ENCODE assay signal across 25 mouse cellular contexts in genomic region chr11:46219380-46219779, GRCm38 (mm10). TPM values are rescaled to one million over a fixed set of nuclear protein-coding genes. Genes with fewer than 3 reads are reported as not detected.
DNase-seq lines count a peak whose midpoint lies in the region; ATAC-seq and TF ChIP-seq lines count a peak whose summit lies in the region.
"Had no signal": no experiment of that assay in that cellular context is flagged by ENCODE, and none has a peak within 500 bp of the region (broad histone marks: within the 10 kb centered on the region; RNA-seq: fewer than 3 reads in every experiment).

No protein-coding gene starts in this region.

- H3K4me3 ChIP-seq in layer of hippocampus, adult 2 months, result no peak overlapping the region
- no peak overlapping the region for H3K4me3 ChIP-seq in forebrain, embryonic 16.5 days (replicated peaks; ENCODE audit: low read length)
- no peak overlapping the region for H3K4me3 ChIP-seq in midbrain, embryonic 10.5 days
- no peak overlapping the region for H3K4me3 ChIP-seq in neural tube, embryonic 14.5 days (ENCODE audit: low read depth, low read length)
- H3K4me3 ChIP-seq: erythroblast, embryonic 14.5 days; gastrocnemius, adult 2 months; limb, embryonic 13.5 days had no signal

- DNase-seq in layer of hippocampus, adult 2 months (ENCODE audit: low spot score in 2 of 2), result no peak
- DNase-seq in layer of hippocampus, adult 9-10 months (ENCODE audit: low spot score), result no peak
- DNase-seq in midbrain, embryonic 10.5 days (ENCODE audit: low spot score), result no peak
- DNase-seq in adrenal gland, postnatal 10 days, result no peak
- no peak for DNase-seq in left cerebral cortex, postnatal 4 days
- no peak for DNase-seq in lung, postnatal 4 days
- DNase-seq: adrenal gland, adult 2 months; B cell, adult 2 months; gastrocnemius, adult 2 months; kidney, adult 11 months; kidney, postnatal 36 days; layer of hippocampus, postnatal 36 days; retina, postnatal 1 day; thymus, postnatal 25 days had no signal

- WGBS in forebrain, embryonic 16.5 days, result 88% methylated on average over 9 of the region's 9 CpGs
- WGBS in midbrain, embryonic 10.5 days, result 83% methylated on average over 9 of the region's 9 CpGs
- WGBS in neural tube, embryonic 14.5 days, result 78% methylated on average over 9 of the region's 9 CpGs

- H3K27ac ChIP-seq in layer of hippocampus, adult 2 months, result peak overlapping the region; percentile 61; the same call in 1 of the 2 replicates
- H3K27ac ChIP-seq in forebrain, embryonic 16.5 days (ENCODE audit: low read length), result peak overlapping the region; percentile 16
- H3K27ac ChIP-seq in midbrain, embryonic 10.5 days (replicated peaks), result peak overlapping the region; percentile 68; the same call in 1 of the 2 replicates
- H3K27ac ChIP-seq in neural tube, embryonic 14.5 days (ENCODE audit: low read depth, low read length), result peak overlapping the region; percentile 83
- H3K27ac ChIP-seq: gastrocnemius, adult 2 months; limb, embryonic 13.5 days; macrophage; stomach, postnatal 0 days had no signal

- intact Hi-C loops in left cerebral cortex, postnatal 4 days (cut with DNase I), result loop anchor here (5.0 to 10.0 kb wide), 3 partner anchors 87 to 277 kb away; partner anchors contain the start of gene Lsm11

- H3K9me3 ChIP-seq in forebrain, embryonic 16.5 days (ENCODE audit: control insufficient read depth, low read length), result no peaks in the 10 kb centered on the region; the same call in 1 of the 2 replicates
- H3K9me3 ChIP-seq in midbrain, embryonic 10.5 days (replicated peaks), result no peaks in the 10 kb centered on the region
- no peaks in the 10 kb centered on the region for H3K9me3 ChIP-seq in neural tube, embryonic 14.5 days (ENCODE audit: control insufficient read depth, low read length)
- H3K9me3 ChIP-seq: limb, embryonic 13.5 days had no signal

- no peaks in the 10 kb centered on the region for H3K27me3 ChIP-seq in forebrain, embryonic 16.5 days (replicated peaks; ENCODE audit: control insufficient read depth, insufficient read depth, low read length)
- no peaks in the 10 kb centered on the region for H3K27me3 ChIP-seq in midbrain, embryonic 10.5 days (ENCODE audit: low read depth, poor library complexity, severe bottlenecking)
- no peaks in the 10 kb centered on the region for H3K27me3 ChIP-seq in neural tube, embryonic 14.5 days (ENCODE audit: control insufficient read depth, insufficient read depth, low read length)
- H3K27me3 ChIP-seq: limb, embryonic 13.5 days had no signal

- no peak for ATAC-seq in forebrain, embryonic 16.5 days
- no peak for ATAC-seq in neural tube, embryonic 14.5 days (ENCODE audit: low read depth)

- 0 out of 2 replicates have a peak, but pooled peaks cover 3% of the 10 kb centered on the region for H3K4me1 ChIP-seq in forebrain, embryonic 16.5 days (replicated peaks; ENCODE audit: control insufficient read depth, insufficient read depth, low read length)
- peaks cover 40% of the 10 kb centered on the region for H3K4me1 ChIP-seq in midbrain, embryonic 10.5 days
- peaks cover 17% of the 10 kb centered on the region for H3K4me1 ChIP-seq in neural tube, embryonic 14.5 days (ENCODE audit: control insufficient read depth, insufficient read depth, low read length)

- H3K36me3 ChIP-seq in forebrain, embryonic 16.5 days (ENCODE audit: control insufficient read depth, insufficient read depth), result peaks cover 23% of the 10 kb centered on the region
- peaks cover 16% of the 10 kb centered on the region for H3K36me3 ChIP-seq in midbrain, embryonic 10.5 days
- peaks cover 20% of the 10 kb centered on the region; the same call in 1 of the 2 replicates for H3K36me3 ChIP-seq in neural tube, embryonic 14.5 days (ENCODE audit: control insufficient read depth, insufficient read depth, low read length)

- H3K9ac ChIP-seq in forebrain, embryonic 16.5 days (replicated peaks; ENCODE audit: low read depth, low read length), result no peak overlapping the region
- no peak overlapping the region for H3K9ac ChIP-seq in neural tube, embryonic 14.5 days (replicated peaks; ENCODE audit: low read depth, low read length)
- H3K9ac ChIP-seq: limb, embryonic 13.5 days had no signal

- no peak for TF ChIP-seq CTCF in layer of hippocampus, adult 2 months (conservative IDR thresholded peaks at IDR 0.05)

- H3K4me2 ChIP-seq in forebrain, embryonic 16.5 days (ENCODE audit: low read length), result no peak overlapping the region
- H3K4me2 ChIP-seq in neural tube, embryonic 14.5 days (ENCODE audit: low read depth, low read length), result no peak overlapping the region
- H3K4me2 ChIP-seq: limb, embryonic 13.5 days had no signal

RNA-seq across cellular contexts. Expression of gene Fndc9, which starts 16.0 kb away (rescaled TPM):
- total RNA-seq in layer of hippocampus, adult 2 months (2021), result 1 to 10 TPM in 1 of 2 experiments, under 1 TPM in 1; 0.72 to 1.0 TPM
- polyA plus RNA-seq in forebrain, embryonic 16.5 days (2015; fragmentation: Nextera tagmentation; extraction: Ambion mirVana), result 3.2 and 5.3 TPM in 2 replicates
- 0.51 and 0.75 TPM in 2 replicates for polyA plus RNA-seq in midbrain, embryonic 10.5 days (2016; fragmentation: Nextera tagmentation; extraction: Ambion mirVana)
- polyA plus RNA-seq in neural tube, embryonic 14.5 days (2014; fragmentation: Nextera tagmentation; extraction: Ambion mirVana), result 1.1 and 1.9 TPM in 2 replicates
- not detected for total RNA-seq in adrenal gland, postnatal 10 days (2021)
- total RNA-seq in left cerebral cortex, postnatal 4 days (2021), result 1 to 10 TPM; 5.6 to 9.8 TPM
- total RNA-seq: adrenal gland, adult 2 months; gastrocnemius, adult 2 months; heart, adult 8-10 months; heart, postnatal 25 days had no signal
- polyA plus RNA-seq: adrenal gland, adult 2 months; erythroblast, embryonic 14.5 days; liver, embryonic 16.5 days; macrophage; spleen, adult 2 months had no signal

RNA-seq across cellular contexts. Expression of gene Nipal4, which starts 53.1 kb away (rescaled TPM):
- 1 to 10 TPM; 1.3 to 1.7 TPM for total RNA-seq in layer of hippocampus, adult 2 months (2021)
- polyA plus RNA-seq in forebrain, embryonic 16.5 days (2015; fragmentation: Nextera tagmentation; extraction: Ambion mirVana), result 0.11 and 0.29 TPM in 2 replicates
- 1.00 and 1.3 TPM in 2 replicates for polyA plus RNA-seq in midbrain, embryonic 10.5 days (2016; fragmentation: Nextera tagmentation; extraction: Ambion mirVana)
- polyA plus RNA-seq in neural tube, embryonic 14.5 days (2014; fragmentation: Nextera tagmentation; extraction: Ambion mirVana), result 0.22 TPM in 1 of 2 replicates, not detected in the other
- total RNA-seq in adrenal gland, postnatal 10 days (2021), result under 1 TPM in 1 of 2 experiments, not detected in 1; 0.12 TPM
- under 1 TPM; 0.10 to 0.22 TPM for total RNA-seq in left cerebral cortex, postnatal 4 days (2021)
- total RNA-seq: adrenal gland, adult 2 months; common myeloid progenitor, adult 5-6 weeks; gastrocnemius, adult 2 months had no signal
- polyA plus RNA-seq: erythroblast, embryonic 14.5 days; macrophage had no signal

Comparison
In these comparisons a context has a peak if more than half of its experiments do, and no peak if none do; other contexts are left out.
1. H3K27ac ChIP-seq: peak in every context shown above with its lines; median percentile 83 in neural tube, embryonic 14.5 days; 68 in midbrain, embryonic 10.5 days; 61 in layer of hippocampus, adult 2 months; 16 in forebrain, embryonic 16.5 days.